Mouse (Mus musculus) forebrain, embryonic 13.5 days (tissue): Measurements from ENCODE around the gene Lrp2. TPM values are rescaled to one million over a fixed set of nuclear protein-coding genes. Genes with fewer than 3 reads are reported as not detected.
A peak's percentile ranks its signal among the peaks of the same experiment; 100 is the strongest.
"Not testable (repeated sequence)": the region's sequence is repeated elsewhere in the genome, so short reads cannot be mapped to it uniquely, and the experiment has no call there.

Source experiments
- ATAC-seq: fragments of 200-750 bp; cut with Nextera tagmentation; 2 replicates; pipeline ENCODE4 v1.8.0; 2017
- H3K27ac ChIP-seq: fragments of 300-500 bp; sonication (generic); 2 replicates; pipeline ENCODE4 v1.5.1; 2015; ENCODE audit warnings: inconsistent platforms, mild to moderate bottlenecking, moderate library complexity
- H3K27me3 ChIP-seq: fragments of 300-500 bp; sonication (generic); 2 replicates; pipeline ENCODE4 v1.6.1; 2015; ENCODE audit warnings: mild to moderate bottlenecking, inconsistent platforms
- H3K36me3 ChIP-seq: fragments of 300-500 bp; sonication (generic); 2 replicates; pipeline ENCODE4 v1.6.1; 2015; ENCODE audit warnings: mild to moderate bottlenecking, inconsistent platforms; ENCODE audit not compliant: poor library complexity, severe bottlenecking
- H3K4me1 ChIP-seq: fragments of 300-500 bp; sonication (generic); 2 replicates; pipeline ENCODE4 v1.6.1; 2015; ENCODE audit warnings: inconsistent platforms
- H3K4me2 ChIP-seq: fragments of 300-500 bp; sonication (generic); 2 replicates; pipeline ENCODE4 v1.6.1; 2015; ENCODE audit warnings: inconsistent platforms, mild to moderate bottlenecking, moderate library complexity
- H3K4me3 ChIP-seq: fragments of 300-500 bp; sonication (generic); 2 replicates; pipeline ENCODE4 v1.5.1; 2015; ENCODE audit warnings: mild to moderate bottlenecking, inconsistent platforms
- H3K9ac ChIP-seq: fragments of 300-500 bp; sonication (generic); 2 replicates; pipeline ENCODE4 v1.6.1; 2015; ENCODE audit warnings: mild to moderate bottlenecking, inconsistent platforms
- H3K9me3 ChIP-seq: fragments of 300-500 bp; sonication (generic); replicated peaks from 2 replicates; pipeline ENCODE4 v1.6.1; 2016; ENCODE audit warnings: inconsistent platforms
- WGBS: fragments of 180-500 bp; shearing (Covaris S2); methylation state at CpG from one replicate; pipeline ENCODE4 v1.1.7; 2015; 5-methylcytosine and 5-hydroxymethylcytosine counted together
- polyA plus RNA-seq: library from polyadenylated mRNA; unstranded; fragments of >200 nt; fragmentation: Nextera tagmentation; extraction: Ambion mirVana; gene quantifications from 2 replicates; pipeline ENCODE4 v1.2.1, GENCODE M21; 2015

Lrp2 gene
- polyA plus RNA-seq, 1 experiment from 2014 or later, result 0.75 TPM

DNA sequence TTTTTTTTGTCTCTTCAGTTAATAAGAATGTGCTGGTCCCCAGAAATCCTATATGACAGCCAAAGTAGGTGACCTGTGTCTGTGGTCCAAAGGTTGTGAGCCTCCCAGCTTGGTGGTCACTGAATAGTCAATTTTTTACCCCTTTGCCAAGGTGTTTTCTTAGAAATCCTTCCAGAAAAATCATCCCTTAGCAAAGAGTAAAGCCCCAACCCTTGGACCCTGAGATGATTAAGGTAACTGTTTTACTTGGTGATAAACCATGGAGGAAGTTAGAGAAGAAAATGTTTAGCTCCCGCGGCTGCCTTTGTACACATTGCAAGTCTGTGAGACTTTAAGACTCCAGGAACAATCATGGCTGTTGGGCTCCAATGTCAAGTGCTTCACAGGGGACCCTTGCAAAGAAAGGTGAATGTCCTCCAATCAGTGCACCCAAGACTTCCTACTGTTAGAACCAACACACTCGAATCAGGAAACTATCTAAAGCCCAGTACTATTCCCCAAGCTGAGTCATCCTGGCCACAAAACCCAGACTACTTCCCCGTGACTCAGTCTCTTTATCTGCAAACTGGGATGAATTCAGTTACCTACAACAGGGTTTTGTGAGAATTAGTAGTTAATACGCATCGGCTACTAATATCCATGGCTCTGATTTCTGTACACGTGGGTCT is 18.0 kb upstream of the Lrp2 start:
- no peaks in the 10 kb centered on the region for H3K36me3 ChIP-seq
- no peak overlapping the region for H3K4me2 ChIP-seq
- whole genome bisulfite sequencing, result 92% methylated on average over 7 of the region's 7 CpGs
- H3K9me3 ChIP-seq, result no peaks in the 10 kb centered on the region
- no peak overlapping the region for H3K4me3 ChIP-seq
- no peak overlapping the region for H3K9ac ChIP-seq
- no peaks in the 10 kb centered on the region for H3K27me3 ChIP-seq
- H3K27ac ChIP-seq, result no peak overlapping the region
- no peak for ATAC-seq
- no peaks in the 10 kb centered on the region for H3K4me1 ChIP-seq

GRCm38 (mm10) chr2:69593168-69593567 is 7.3 kb upstream of the Lrp2 start:
- WGBS, result 91% methylated on average over 2 of the region's 2 CpGs
- Histone ChIP-seq H3K4me2 (no peak overlapping the region), H3K27ac (no peak overlapping the region), H3K4me1 (0 out of 2 replicates have a peak, but pooled peaks cover under 1% of the 10 kb centered on the region), H3K9ac (no peak overlapping the region), H3K27me3 (peaks cover 14% of the 10 kb centered on the region), H3K9me3 (no peaks in the 10 kb centered on the region), H3K36me3 (no peaks in the 10 kb centered on the region), H3K4me3 (no peak overlapping the region)
- no peak for ATAC-seq

- Histone ChIP-seq H3K4me3 (no peak overlapping the region), H3K9me3 (no peaks in the 10 kb centered on the region), H3K27ac (no peak overlapping the region), H3K9ac (no peak overlapping the region), H3K4me1 (peaks cover 7% of the 10 kb centered on the region), H3K27me3 (peaks cover 21% of the 10 kb centered on the region), H3K36me3 (no peaks in the 10 kb centered on the region), H3K4me2 (no peak overlapping the region)
- ATAC-seq, result no peak
- WGBS, result 26% methylated on average over 1 of the region's 1 CpGs
Observed at GRCm38 (mm10) chr2:69592536-69592935, 6.7 kb upstream of the Lrp2 start.

GRCm38 (mm10) chr2:69591966-69592505 is 6.2 kb upstream of the Lrp2 start:
- H3K9ac ChIP-seq, result no peak overlapping the region
- WGBS, result 64% methylated on average over 7 of the region's 7 CpGs
- H3K4me1 ChIP-seq, result peaks cover 12% of the 10 kb centered on the region
- H3K36me3 ChIP-seq, result no peaks in the 10 kb centered on the region
- peaks cover 26% of the 10 kb centered on the region for H3K27me3 ChIP-seq
- H3K4me3 ChIP-seq, result no peak overlapping the region
- H3K27ac ChIP-seq, result no peak overlapping the region
- H3K4me2 ChIP-seq, result no peak overlapping the region
- no peak for ATAC-seq
- no peaks in the 10 kb centered on the region for H3K9me3 ChIP-seq

- Histone ChIP-seq H3K27me3 (peaks cover 39% of the 10 kb centered on the region), H3K9ac (no peak overlapping the region), H3K36me3 (no peaks in the 10 kb centered on the region), H3K4me2 (no peak overlapping the region), H3K4me1 (peaks cover 25% of the 10 kb centered on the region), H3K27ac (no peak overlapping the region), H3K4me3 (no peak overlapping the region), H3K9me3 (no peaks in the 10 kb centered on the region)
- WGBS, result 59% methylated on average over 1 of the region's 1 CpGs
- no peak for ATAC-seq
Observed at GRCm38 (mm10) chr2:69590548-69590947, 4.7 kb upstream of the Lrp2 start.

GRCm38 (mm10) chr2:69587896-69588295 is 2.0 kb upstream of the Lrp2 start:
- peaks cover 64% of the 10 kb centered on the region for H3K27me3 ChIP-seq
- H3K4me1 ChIP-seq, result peaks cover 39% of the 10 kb centered on the region
- H3K4me2 ChIP-seq, result peak overlapping the region; percentile 99
- WGBS, result 0% methylated on average over 11 of the region's 23 CpGs
- peak; percentile 14; the same call in 1 of the 2 replicates for ATAC-seq
- no peaks in the 10 kb centered on the region for H3K9me3 ChIP-seq
- H3K4me3 ChIP-seq, result peak overlapping the region; percentile 32
- H3K9ac ChIP-seq, result peak overlapping the region; percentile 48; the same call in 1 of the 2 replicates
- H3K36me3 ChIP-seq, result no peaks in the 10 kb centered on the region
- H3K27ac ChIP-seq, result no peak overlapping the region

GRCm38 (mm10) chr2:69586821-69587728 is 1.2 kb upstream of the Lrp2 start:
- H3K4me3 ChIP-seq, result peak overlapping the region; percentile 31
- H3K27me3 ChIP-seq, result peaks cover 70% of the 10 kb centered on the region
- peak overlapping the region; percentile 99 for H3K4me2 ChIP-seq
- H3K27ac ChIP-seq, result no peak overlapping the region
- peaks cover 39% of the 10 kb centered on the region for H3K4me1 ChIP-seq
- H3K9me3 ChIP-seq, result no peaks in the 10 kb centered on the region
- no peaks in the 10 kb centered on the region for H3K36me3 ChIP-seq
- ATAC-seq, result no peak
- H3K9ac ChIP-seq, result 0 out of 2 replicates have a peak overlapping the region, but pooled peaks have one; percentile 48
- WGBS, result 2% methylated on average over 26 of the region's 26 CpGs

- H3K27me3 ChIP-seq, result peaks cover 70% of the 10 kb centered on the region
- H3K4me3 ChIP-seq, result peak overlapping the region; percentile 73
- H3K36me3 ChIP-seq, result no peaks in the 10 kb centered on the region
- no peak overlapping the region; the same call in 1 of the 2 replicates for H3K27ac ChIP-seq
- under 1% methylated on average over 61 of the region's 61 CpGs for WGBS
- peak overlapping the region; percentile 99 for H3K4me2 ChIP-seq
- H3K4me1 ChIP-seq, result peaks cover 39% of the 10 kb centered on the region
- no peaks in the 10 kb centered on the region for H3K9me3 ChIP-seq
- peak; percentile 64 for ATAC-seq
- H3K9ac ChIP-seq, result peak overlapping the region; percentile 65
Observed at GRCm38 (mm10) chr2:69585191-69585885, 527 bp downstream of the Lrp2 start.

DNA sequence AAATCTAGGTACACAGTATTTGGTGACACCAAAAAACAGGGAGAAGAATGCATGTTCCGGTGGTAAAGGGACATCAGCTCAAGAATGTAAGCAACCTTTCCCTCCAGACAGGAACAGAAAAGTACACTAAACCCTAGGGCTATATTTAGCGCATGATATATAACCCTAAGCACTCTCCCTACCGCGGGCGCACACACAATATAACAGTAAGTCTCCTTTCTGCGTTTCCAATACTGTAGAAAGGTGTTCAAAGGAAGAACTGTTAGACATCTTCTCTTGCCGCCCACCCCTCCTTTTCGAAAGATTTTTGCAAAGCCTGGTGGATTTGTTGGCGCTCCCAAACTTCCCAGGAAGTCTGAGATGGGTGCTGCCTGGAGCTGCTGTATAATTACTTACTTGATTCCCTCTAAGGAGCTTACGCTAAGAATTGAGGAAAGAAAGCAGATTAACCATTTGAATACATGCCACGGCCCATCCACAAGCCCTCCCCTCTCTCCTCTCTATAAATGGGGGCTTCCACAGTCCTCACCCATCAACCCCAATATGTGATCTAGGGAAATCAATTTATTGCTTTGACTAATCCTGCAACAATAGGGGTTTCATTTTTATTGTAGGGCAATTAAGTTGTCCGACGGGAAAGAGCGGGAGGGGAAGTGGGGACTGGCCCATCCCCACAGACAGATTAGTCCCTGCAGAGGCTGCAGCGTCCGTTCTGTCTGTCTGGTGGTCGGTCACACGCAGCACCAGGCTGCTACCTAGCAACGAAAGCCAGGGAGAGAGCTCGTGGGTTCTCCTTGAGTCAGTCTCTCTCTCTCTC is 1.5 kb downstream of the Lrp2 start:
- Histone ChIP-seq H3K36me3 (no peaks in the 10 kb centered on the region), H3K27ac (no peak overlapping the region), H3K9me3 (no peaks in the 10 kb centered on the region), H3K4me3 (peak overlapping the region; percentile 73), H3K9ac (no peak overlapping the region), H3K4me1 (peaks cover 39% of the 10 kb centered on the region), H3K27me3 (peaks cover 67% of the 10 kb centered on the region), H3K4me2 (peak overlapping the region; percentile 99)
- ATAC-seq, result no peak
- 3% methylated on average over 20 of the region's 20 CpGs for WGBS

GRCm38 (mm10) chr2:69582861-69583260 is 3.0 kb downstream of the Lrp2 start:
- H3K27ac ChIP-seq, result no peak overlapping the region

DNA sequence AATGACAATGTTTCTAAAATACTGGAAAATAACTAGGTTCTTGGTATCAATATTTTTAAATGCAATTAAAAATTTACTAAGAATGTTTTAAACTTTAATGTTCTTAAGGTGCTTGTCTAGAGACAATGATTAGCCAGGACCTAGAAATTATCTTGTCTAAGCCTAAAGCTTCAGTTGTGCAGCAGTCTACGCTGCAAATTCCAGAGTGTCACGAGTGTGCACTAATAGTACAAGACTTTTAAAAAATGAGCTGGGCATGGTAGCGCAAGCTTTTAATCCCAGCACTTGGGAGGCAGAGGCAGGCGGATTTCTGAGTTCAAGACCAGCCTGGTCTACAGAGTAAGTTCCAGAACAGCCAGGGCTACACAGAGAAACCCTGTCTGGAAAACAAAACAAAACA is 3.8 kb downstream of the Lrp2 start:
- not testable (repeated sequence) for ATAC-seq, H3K36me3 ChIP-seq, H3K27ac ChIP-seq, H3K4me2 ChIP-seq, H3K9me3 ChIP-seq, H3K9ac ChIP-seq, H3K4me3 ChIP-seq
- H3K4me1 ChIP-seq, result peaks cover 27% of the 10 kb centered on the region
- H3K27me3 ChIP-seq, result peaks cover 45% of the 10 kb centered on the region
- 91% methylated on average over 4 of the region's 4 CpGs for WGBS

More at GRCm38 (mm10) chr2:69582861-69583260, 3.0 kb downstream of the Lrp2 start:
- Histone ChIP-seq H3K4me1 (peaks cover 35% of the 10 kb centered on the region), H3K4me2 (no peak overlapping the region), H3K4me3 (no peak overlapping the region), H3K9ac (no peak overlapping the region), H3K36me3 (no peaks in the 10 kb centered on the region), H3K27me3 (peaks cover 53% of the 10 kb centered on the region), H3K9me3 (no peaks in the 10 kb centered on the region)
- 41% methylated on average over 7 of the region's 7 CpGs for WGBS
- ATAC-seq, result no peak
